Mouse (Mus musculus) ES-E14 (cell line): ENCODE measurements at regions not wholly inside any gene's neighbourhood (a gene's known extent, or its start where the extent isn't known, plus 50 kb on each side); places are given as distances from the start of the nearest gene placed in this dataset.

Experiments
- DNase-seq: peaks from one replicate; pipeline ENCODE4 v3.0.0-alpha.2; 2013; ENCODE audit warnings: low read depth, low spot score
- H3K27ac ChIP-seq: 2 replicates; pipeline ENCODE4 v1.5.1; 2012; ENCODE audit warnings: low read depth, mild to moderate bottlenecking, low read length, moderate library complexity, mixed read lengths; ENCODE audit not compliant: poor library complexity, insufficient read depth, severe bottlenecking
- H3K36me3 ChIP-seq: 2 replicates; pipeline ENCODE4 v1.6.1; 2012; ENCODE audit warnings: mild to moderate bottlenecking, low read length, moderate library complexity, mixed read lengths; ENCODE audit not compliant: control insufficient read depth, poor library complexity, insufficient read depth, severe bottlenecking
- H3K4me1 ChIP-seq, 2 experiments: fragments of 150-350 bp in 1 of 2; sonication (generic) in 1 of 2; 2 replicates each; pipeline ENCODE4 v1.6.1; 2012; ENCODE audit warnings: low read length in 2 of 2, mild to moderate bottlenecking in 1 of 2, mixed read lengths in 1 of 2; ENCODE audit not compliant: control insufficient read depth in 2 of 2, insufficient read depth in 2 of 2, poor library complexity in 1 of 2
- H3K4me3 ChIP-seq, 2 experiments: fragments of 150-350 bp in 1 of 2; sonication (generic) in 1 of 2; 2 replicates each; pipeline ENCODE4 v1.5.1; 2012; ENCODE audit warnings: low read length in 2 of 2, low read depth in 1 of 2, mild to moderate bottlenecking in 1 of 2, mixed read lengths in 1 of 2; ENCODE audit not compliant: insufficient read depth in 1 of 2, poor library complexity in 1 of 2, severe bottlenecking in 1 of 2
- H3K9ac ChIP-seq: 2 replicates; pipeline ENCODE4 v1.6.1; 2012; ENCODE audit warnings: low read depth, mild to moderate bottlenecking, low read length, mixed read lengths; ENCODE audit not compliant: poor library complexity, insufficient read depth, severe bottlenecking
- H3K9me3 ChIP-seq: fragments of 150-350 bp; sonication (generic); 2 replicates; pipeline ENCODE4 v1.6.1; 2012; ENCODE audit warnings: low read depth, mild to moderate bottlenecking, low read length; ENCODE audit not compliant: control insufficient read depth, insufficient read depth
- CHD2 ChIP-seq: IDR thresholded peaks from 2 replicates; pipeline ENCODE4 v1.6.1; 2014; ENCODE audit warnings: mild to moderate bottlenecking, low read depth, low read length, inconsistent platforms
- HCFC1 ChIP-seq: IDR thresholded peaks from 2 replicates; pipeline ENCODE4 v1.6.1; 2012; ENCODE audit warnings: low read length, inconsistent platforms, borderline replicate concordance; ENCODE audit not compliant: insufficient read depth
- MAFK ChIP-seq: IDR thresholded peaks from 2 replicates; pipeline ENCODE4 v1.6.1; 2014; ENCODE audit warnings: mild to moderate bottlenecking, low read depth, low read length, inconsistent platforms; ENCODE audit not compliant: insufficient read depth
- ZC3H11A ChIP-seq: IDR thresholded peaks from 2 replicates; pipeline ENCODE4 v1.6.1; 2012; ENCODE audit warnings: low read depth, mild to moderate bottlenecking, inconsistent platforms, low read length, borderline replicate concordance
- ZNF384 ChIP-seq: IDR thresholded peaks from 2 replicates; pipeline ENCODE4 v1.6.1; 2012; ENCODE audit warnings: low read depth, low read length, inconsistent platforms
- in situ Hi-C, 2 experiments: fragments of 600-800 bp; cut with MboI; formaldehyde crosslinking; loops; one replicate each; pipeline ENCODE4 v1.15.1; 2025; ENCODE audit warnings: low sequenced_read_pairs in 2 of 2, inconsistent platforms in 1 of 2; ENCODE audit not compliant: unreplicated experiment in 2 of 2

- Histone ChIP-seq H3K9ac (no peak overlapping the region), H3K27ac (no peak overlapping the region), H3K4me3 (no peak overlapping the region), H3K9me3 (no peaks in the 10 kb centered on the region), H3K4me1 (no peaks in the 10 kb centered on the region), H3K36me3 (no peaks in the 10 kb centered on the region)
- TF ChIP-seq ZC3H11A (no peak), MAFK (no peak), ZNF384 (no peak), CHD2 (no peak), HCFC1 (no peak)
- DNase-seq, result no peak
- in situ Hi-C loops, result no loop called here
Measured at GRCm38 (mm10) chr6:59713004-59713403, 286.9 kb upstream of the Gprin3 start.

- in situ Hi-C loops, result no loop called here
- Histone ChIP-seq H3K9ac (no peak overlapping the region), H3K36me3 (no peaks in the 10 kb centered on the region), H3K27ac (no peak overlapping the region), H3K9me3 (peaks cover 2% of the 10 kb centered on the region; the same call in 1 of the 2 replicates), H3K4me1 (no peaks in the 10 kb centered on the region), H3K4me3 (no peak overlapping the region)
- no peak for TF ChIP-seq ZC3H11A
- TF ChIP-seq HCFC1, result no peak
- TF ChIP-seq MAFK, result no peak
- TF ChIP-seq ZNF384, result no peak
- TF ChIP-seq CHD2, result no peak
- no peak for DNase-seq
Measured at GRCm38 (mm10) chr6:59684985-59685384, 258.9 kb upstream of the Gprin3 start.

DNA sequence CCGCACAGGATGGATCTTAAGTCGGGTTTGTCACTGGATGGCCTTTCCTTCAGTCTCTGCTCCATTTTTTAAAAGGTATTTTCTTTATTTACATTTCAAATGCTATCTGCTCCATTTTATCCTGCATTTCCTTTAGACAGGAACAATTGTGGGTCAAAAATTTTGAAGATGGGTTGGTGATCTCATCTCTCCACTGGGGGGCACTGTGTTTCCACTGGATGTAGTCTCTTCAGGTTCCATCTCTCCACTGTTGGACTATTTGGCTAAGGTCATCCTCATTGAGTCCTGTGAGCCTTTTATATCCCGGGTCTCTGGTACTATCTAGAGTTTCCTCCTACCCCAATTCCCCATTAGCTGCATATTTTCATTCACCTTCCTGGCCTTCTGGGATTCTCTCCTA lies 241.3 kb upstream of the Gprin3 start:
- Histone ChIP-seq H3K27ac (no peak overlapping the region), H3K9me3 (no peaks in the 10 kb centered on the region), H3K4me1 (no peaks in the 10 kb centered on the region), H3K9ac (no peak overlapping the region), H3K36me3 (no peaks in the 10 kb centered on the region), H3K4me3 (no peak overlapping the region)
- in situ Hi-C loops, result no loop called here
- DNase-seq, result peak; percentile 43
- no peak for TF ChIP-seq ZNF384
- TF ChIP-seq CHD2, result no peak
- peak; percentile 74; the same call in 1 of the 2 replicates for TF ChIP-seq ZC3H11A
